Mouse (Mus musculus): ENCODE measurements at regions not wholly inside any gene's neighbourhood (a gene's known extent, or its start where the extent isn't known, plus 50 kb on each side); places are given as distances from the start of the nearest gene placed in this dataset.

DNA sequence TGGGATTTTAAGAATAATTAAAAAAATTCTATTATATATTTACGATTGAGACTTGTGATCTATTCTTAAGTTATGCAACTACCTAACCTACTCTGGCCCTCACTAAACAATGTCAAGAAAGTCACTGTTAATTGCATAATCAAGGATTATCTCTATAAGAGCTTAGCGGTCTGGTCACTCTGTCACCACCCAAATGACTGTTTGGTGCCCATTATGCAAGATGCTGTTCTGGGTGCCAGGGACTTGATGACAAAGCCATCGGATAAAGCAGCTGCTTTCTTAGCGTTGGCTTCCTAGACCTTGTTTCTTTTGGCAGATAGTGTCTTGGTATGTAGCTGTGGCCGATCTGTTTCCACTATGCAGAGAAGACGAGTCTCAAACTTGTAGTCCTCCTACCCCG, 236.4 kb downstream of the AI593442 start:
- WGBS (ENCODE audit: missing documents) = 81% methylated on average over 7 of the region's 7 CpGs
- Histone ChIP-seq H3K27ac (no peak overlapping the region), H3K79me2 (ENCODE audit: inconsistent target) (no peaks in the 10 kb centered on the region), H3K36me3 (ENCODE audit: inconsistent target) (no peaks in the 10 kb centered on the region), H3K4me3 (ENCODE audit: inconsistent target) (no peak overlapping the region)

DNA sequence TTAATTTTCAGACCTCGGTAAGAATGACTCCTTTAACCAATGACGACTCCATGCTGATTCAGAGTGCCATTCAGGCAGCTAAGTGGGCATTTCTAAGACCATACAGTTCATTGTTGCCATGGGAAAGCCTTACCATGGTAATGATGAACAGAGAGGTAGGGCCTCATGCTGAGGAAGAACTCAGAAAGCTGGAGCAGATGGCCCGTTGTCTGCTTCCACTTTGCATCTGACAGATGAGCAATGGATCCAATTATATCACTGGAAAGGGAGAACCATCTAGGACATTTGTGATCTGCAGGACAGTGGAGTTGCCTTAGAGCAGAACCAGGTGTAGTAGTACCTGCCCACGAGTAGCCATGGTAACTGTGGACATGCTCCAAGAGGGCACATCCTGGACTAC, 245.4 kb downstream of the AI593442 start:
- H3K27ac ChIP-seq = no peak overlapping the region
- H3K36me3 ChIP-seq (ENCODE audit: inconsistent target) = no peaks in the 10 kb centered on the region
- H3K4me3 ChIP-seq (ENCODE audit: inconsistent target) = no peak overlapping the region
- WGBS (ENCODE audit: missing documents) = 89% methylated on average over 4 of the region's 4 CpGs
- no peaks in the 10 kb centered on the region for H3K79me2 ChIP-seq (ENCODE audit: inconsistent target)

DNA sequence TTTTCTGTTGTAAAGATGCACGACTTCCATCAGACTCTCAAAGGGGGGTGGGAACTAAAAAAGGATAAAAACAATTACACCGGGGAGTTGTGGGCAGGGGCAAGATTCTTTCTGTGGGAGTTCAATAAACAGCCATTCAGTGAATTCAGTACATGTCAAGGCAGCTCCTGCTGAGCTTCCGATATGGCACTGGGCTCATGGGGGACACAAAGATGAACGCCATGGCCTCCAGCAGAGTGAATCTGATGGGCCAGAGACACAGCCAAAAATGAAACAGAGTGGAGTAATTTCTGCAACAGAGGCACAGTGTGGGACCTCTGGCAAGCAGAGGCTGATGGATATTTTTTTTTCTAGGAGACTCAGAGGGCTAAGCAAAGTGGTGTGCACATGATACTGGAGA, 254.2 kb downstream of the AI593442 start:
- H3K36me3 ChIP-seq (ENCODE audit: inconsistent target) = no peaks in the 10 kb centered on the region
- H3K4me3 ChIP-seq (ENCODE audit: inconsistent target) = no peak overlapping the region
- 84% methylated on average over 4 of the region's 4 CpGs for WGBS (ENCODE audit: missing documents)
- no peak overlapping the region for H3K27ac ChIP-seq
- H3K79me2 ChIP-seq (ENCODE audit: inconsistent target) = no peaks in the 10 kb centered on the region

DNA sequence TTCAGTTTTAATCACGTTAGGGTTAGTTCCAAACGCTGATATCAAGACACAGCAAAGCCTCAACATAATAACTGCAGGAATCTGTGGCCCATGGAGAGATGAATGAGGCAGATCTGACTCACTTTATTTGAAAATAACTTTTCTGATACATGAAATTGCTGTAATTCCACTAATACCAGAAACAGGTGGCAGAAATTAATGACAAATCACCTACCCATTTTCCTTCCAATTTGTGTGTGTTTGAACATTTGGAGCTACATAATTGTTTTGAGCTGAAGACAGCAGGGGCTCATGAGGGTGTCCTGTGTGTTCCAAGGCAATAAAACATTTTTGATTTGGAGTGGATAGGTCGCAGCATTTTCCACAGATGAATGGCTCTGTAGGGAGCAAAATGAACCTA, 254.2 kb upstream of the Zc3h12c start:
- Histone ChIP-seq H3K36me3 (ENCODE audit: inconsistent target) (no peaks in the 10 kb centered on the region), H3K27ac (no peak overlapping the region), H3K79me2 (ENCODE audit: inconsistent target) (no peaks in the 10 kb centered on the region), H3K4me3 (ENCODE audit: inconsistent target) (no peak overlapping the region)
- WGBS (ENCODE audit: missing documents) = 94% methylated on average over 3 of the region's 3 CpGs

- no peak overlapping the region for H3K27ac ChIP-seq
- no peaks in the 10 kb centered on the region for H3K36me3 ChIP-seq (ENCODE audit: inconsistent target)
- H3K4me3 ChIP-seq (ENCODE audit: inconsistent target) = no peak overlapping the region
- no peaks in the 10 kb centered on the region for H3K79me2 ChIP-seq (ENCODE audit: inconsistent target)
- 20% methylated on average over 6 of the region's 6 CpGs for WGBS (ENCODE audit: missing documents)
These were observed 247.3 kb upstream of the Zc3h12c start for GRCm38 (mm10) chr9:52415706-52416105.

GRCm38 (mm10) chr9:52407841-52408240, 239.5 kb upstream of the Zc3h12c start:
- Histone ChIP-seq H3K4me3 (ENCODE audit: inconsistent target) (no peak overlapping the region), H3K27ac (no peak overlapping the region), H3K36me3 (ENCODE audit: inconsistent target) (no peaks in the 10 kb centered on the region), H3K79me2 (ENCODE audit: inconsistent target) (no peaks in the 10 kb centered on the region)
- 95% methylated on average over 6 of the region's 6 CpGs for WGBS (ENCODE audit: missing documents)

DNA sequence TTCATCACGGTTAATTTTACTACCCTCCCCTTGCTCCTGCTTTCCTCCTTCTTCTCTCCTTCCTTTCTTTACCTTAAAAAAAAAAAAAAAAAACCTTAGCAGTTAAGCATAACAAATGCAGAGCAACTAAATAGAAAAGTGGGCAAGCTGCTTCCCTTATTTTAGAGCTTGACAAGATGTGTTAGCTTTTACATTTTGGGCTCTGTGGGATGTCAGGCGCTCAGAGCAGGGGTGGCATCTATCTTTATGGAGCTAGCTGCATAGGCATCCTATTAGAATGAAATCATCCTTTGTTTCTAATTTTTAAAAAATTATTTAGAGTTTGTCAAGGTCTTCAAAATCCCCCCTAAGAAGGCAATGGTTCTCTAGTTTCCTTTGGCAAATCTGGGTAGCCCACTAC, 234.1 kb upstream of the Zc3h12c start:
- Histone ChIP-seq H3K79me2 (ENCODE audit: inconsistent target) (no peaks in the 10 kb centered on the region), H3K4me3 (ENCODE audit: inconsistent target) (no peak overlapping the region), H3K36me3 (ENCODE audit: inconsistent target) (no peaks in the 10 kb centered on the region), H3K27ac (no peak overlapping the region)
- WGBS (ENCODE audit: missing documents) = 90% methylated on average over 2 of the region's 2 CpGs

GRCm38 (mm10) chr9:52379031-52379430, 210.7 kb upstream of the Zc3h12c start:
- Histone ChIP-seq H3K36me3 (ENCODE audit: inconsistent target) (no peaks in the 10 kb centered on the region), H3K79me2 (ENCODE audit: inconsistent target) (no peaks in the 10 kb centered on the region), H3K4me3 (ENCODE audit: inconsistent target) (no peak overlapping the region), H3K27ac (no peak overlapping the region)
- 79% methylated on average over 2 of the region's 2 CpGs for WGBS (ENCODE audit: missing documents)

GRCm38 (mm10) chr9:52377761-52378160, 209.4 kb upstream of the Zc3h12c start:
- no peak overlapping the region for H3K27ac ChIP-seq
- H3K79me2 ChIP-seq (ENCODE audit: inconsistent target) = no peaks in the 10 kb centered on the region
- H3K4me3 ChIP-seq (ENCODE audit: inconsistent target) = no peak overlapping the region
- H3K36me3 ChIP-seq (ENCODE audit: inconsistent target) = no peaks in the 10 kb centered on the region

DNA sequence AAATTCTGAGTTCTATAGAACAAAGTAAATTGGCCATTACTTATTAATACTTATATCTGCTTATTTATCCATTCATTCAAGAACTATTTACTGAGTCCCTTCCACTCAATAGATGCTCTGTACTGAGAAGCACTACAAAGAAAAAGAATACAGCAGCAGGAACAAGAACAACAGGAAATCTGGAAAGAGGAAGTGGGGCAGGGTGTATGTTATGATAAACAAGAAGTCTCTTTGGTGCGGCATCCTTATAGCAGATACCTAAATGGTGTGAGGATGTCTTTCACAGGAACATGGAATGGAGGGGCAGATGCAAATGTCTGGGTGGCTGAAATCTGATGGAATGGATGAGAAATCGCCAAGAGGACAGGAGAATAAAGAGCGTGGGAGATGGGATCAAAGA, 208.5 kb upstream of the Zc3h12c start:
- Histone ChIP-seq H3K36me3 (ENCODE audit: inconsistent target) (no peaks in the 10 kb centered on the region), H3K27ac (no peak overlapping the region), H3K4me3 (ENCODE audit: inconsistent target) (no peak overlapping the region), H3K79me2 (ENCODE audit: inconsistent target) (no peaks in the 10 kb centered on the region)
- WGBS (ENCODE audit: missing documents) = 50% methylated on average over 3 of the region's 3 CpGs

DNA sequence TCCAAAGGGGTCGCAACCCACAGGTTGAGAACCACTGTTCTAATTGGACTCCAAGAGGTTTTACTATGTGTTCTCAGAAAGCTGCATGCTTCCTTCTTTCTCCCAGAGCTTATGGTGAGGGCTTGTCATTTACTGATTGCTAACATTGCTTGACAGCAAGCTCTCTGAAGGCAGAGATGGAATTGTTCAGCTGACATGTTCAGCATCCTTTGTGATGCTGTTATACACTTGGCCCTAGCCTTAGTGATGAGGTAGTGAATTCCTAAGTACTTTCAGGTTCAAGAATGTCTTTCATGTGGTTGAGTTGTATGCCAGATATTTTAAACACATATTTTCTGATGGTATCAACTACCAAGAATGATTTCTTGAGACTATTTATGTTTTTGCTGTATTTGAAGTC, 202.9 kb upstream of the Zc3h12c start:
- H3K27ac ChIP-seq = no peak overlapping the region
- H3K79me2 ChIP-seq (ENCODE audit: inconsistent target) = no peaks in the 10 kb centered on the region
- H3K4me3 ChIP-seq (ENCODE audit: inconsistent target) = no peak overlapping the region
- WGBS (ENCODE audit: missing documents) = 94% methylated on average over 1 of the region's 1 CpGs
- H3K36me3 ChIP-seq (ENCODE audit: inconsistent target) = no peaks in the 10 kb centered on the region

DNA sequence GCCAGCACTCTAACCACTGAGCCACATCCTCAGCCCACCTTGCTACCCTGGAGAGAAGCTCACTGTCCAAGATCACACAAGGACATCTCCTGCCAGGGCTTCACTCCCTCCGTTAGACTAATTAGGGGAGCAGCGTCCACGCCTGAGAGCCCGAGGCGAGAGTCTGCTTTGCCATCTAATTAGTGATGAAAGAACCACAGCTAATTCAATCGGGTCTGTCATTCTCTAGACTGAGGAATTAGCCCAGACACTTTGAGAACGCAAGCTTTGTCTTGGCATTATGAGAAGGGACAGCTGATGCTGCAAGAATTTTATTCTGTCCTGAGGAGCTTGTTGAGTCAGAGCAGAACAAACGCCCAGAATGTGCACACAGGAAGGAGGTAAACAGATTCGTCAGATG, 200.5 kb upstream of the Zc3h12c start:
- H3K4me3 ChIP-seq (ENCODE audit: inconsistent target) = no peak overlapping the region
- 76% methylated on average over 9 of the region's 9 CpGs for WGBS (ENCODE audit: missing documents)
- H3K27ac ChIP-seq = no peak overlapping the region
- no peaks in the 10 kb centered on the region for H3K36me3 ChIP-seq (ENCODE audit: inconsistent target)
- H3K79me2 ChIP-seq (ENCODE audit: inconsistent target) = no peaks in the 10 kb centered on the region

GRCm38 (mm10) chr9:52368080-52368479, 199.7 kb upstream of the Zc3h12c start:
- Histone ChIP-seq H3K27ac (no peak overlapping the region), H3K36me3 (ENCODE audit: inconsistent target) (no peaks in the 10 kb centered on the region), H3K4me3 (ENCODE audit: inconsistent target) (no peak overlapping the region), H3K79me2 (ENCODE audit: inconsistent target) (no peaks in the 10 kb centered on the region)
- WGBS (ENCODE audit: missing documents) = 7% methylated on average over 3 of the region's 3 CpGs

DNA sequence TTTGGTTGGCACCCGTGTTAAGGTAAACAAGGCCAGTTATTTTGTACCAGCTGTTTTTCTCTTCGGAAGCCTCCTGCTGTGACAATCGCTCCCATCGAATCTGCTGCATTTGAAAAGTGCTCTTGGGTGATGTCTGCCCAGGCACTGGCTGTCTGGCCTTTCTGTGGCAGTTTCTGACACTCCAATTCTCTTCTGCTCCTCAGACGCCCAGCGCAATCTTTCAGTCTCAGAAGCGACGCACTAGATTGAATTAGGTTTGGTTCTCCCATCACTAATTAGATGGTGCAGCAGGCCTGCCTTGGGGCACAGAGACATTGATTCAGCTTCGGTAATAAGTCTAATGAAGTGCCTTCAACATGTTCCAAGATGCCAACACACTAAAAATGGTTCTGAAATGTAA, 197.7 kb upstream of the Zc3h12c start:
- Histone ChIP-seq H3K4me3 (ENCODE audit: inconsistent target) (no peak overlapping the region), H3K27ac (no peak overlapping the region), H3K79me2 (ENCODE audit: inconsistent target) (no peaks in the 10 kb centered on the region), H3K36me3 (ENCODE audit: inconsistent target) (no peaks in the 10 kb centered on the region)
- WGBS (ENCODE audit: missing documents) = 91% methylated on average over 9 of the region's 9 CpGs

- no peak overlapping the region for H3K27ac ChIP-seq
- H3K4me3 ChIP-seq (ENCODE audit: inconsistent target) = no peak overlapping the region
- H3K79me2 ChIP-seq (ENCODE audit: inconsistent target) = no peaks in the 10 kb centered on the region
- 90% methylated on average over 2 of the region's 2 CpGs for WGBS (ENCODE audit: missing documents)
- no peaks in the 10 kb centered on the region for H3K36me3 ChIP-seq (ENCODE audit: inconsistent target)
These were observed 193.2 kb upstream of the Zc3h12c start for GRCm38 (mm10) chr9:52361599-52361998.

DNA sequence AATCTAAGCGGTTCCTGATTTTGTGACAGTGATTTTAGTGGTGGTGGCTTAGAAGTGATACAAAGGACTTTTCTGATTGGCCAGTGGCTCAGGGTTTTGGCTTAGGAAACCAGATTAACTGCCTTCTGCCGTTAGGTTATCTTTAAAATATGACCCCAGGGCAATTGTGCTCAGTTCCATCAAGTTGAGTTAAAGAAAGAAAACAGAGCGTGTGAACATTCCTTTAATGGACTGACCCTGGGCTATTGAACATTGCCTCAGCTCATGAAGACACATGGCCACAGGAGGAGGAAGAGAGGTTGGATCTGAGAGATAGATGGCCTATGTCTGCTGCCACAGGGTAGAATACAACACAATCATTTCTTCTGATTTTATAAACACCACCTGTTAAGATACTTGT, 191.0 kb upstream of the Zc3h12c start:
- 94% methylated on average over 3 of the region's 3 CpGs for WGBS (ENCODE audit: missing documents)
- H3K4me3 ChIP-seq (ENCODE audit: inconsistent target) = no peak overlapping the region
- no peaks in the 10 kb centered on the region for H3K36me3 ChIP-seq (ENCODE audit: inconsistent target)
- H3K27ac ChIP-seq = no peak overlapping the region
- H3K79me2 ChIP-seq (ENCODE audit: inconsistent target) = no peaks in the 10 kb centered on the region

DNA sequence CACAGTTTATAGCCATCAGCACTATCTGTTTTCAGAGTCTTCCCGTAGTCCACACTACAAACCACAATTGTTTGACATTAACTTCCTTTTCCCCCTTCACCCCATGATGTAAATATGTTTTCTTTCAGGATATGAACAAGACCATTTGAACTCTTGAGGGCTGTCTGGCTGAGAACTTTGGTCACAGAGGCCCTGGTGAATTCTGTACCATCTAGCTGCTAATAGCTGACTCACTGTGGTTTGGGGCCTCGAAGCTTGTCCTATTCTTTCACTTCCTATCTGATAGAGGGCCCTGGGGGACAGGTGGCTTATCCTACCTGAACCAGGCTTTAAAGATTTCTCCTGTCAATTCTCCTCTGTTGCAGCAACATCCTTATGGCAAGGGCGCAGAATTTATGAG, 188.2 kb upstream of the Zc3h12c start:
- Histone ChIP-seq H3K36me3 (ENCODE audit: inconsistent target) (no peaks in the 10 kb centered on the region), H3K79me2 (ENCODE audit: inconsistent target) (no peaks in the 10 kb centered on the region), H3K4me3 (ENCODE audit: inconsistent target) (no peak overlapping the region), H3K27ac (no peak overlapping the region)
- WGBS (ENCODE audit: missing documents) = 14% methylated on average over 3 of the region's 3 CpGs
